Mouse (Mus musculus): ENCODE measurements around the gene Clic4. TPM values are rescaled to one million over a fixed set of nuclear protein-coding genes. Genes with fewer than 3 reads are reported as not detected.

Gene Clic4
- polyA plus RNA-seq, 2 experiments, result 68.0 to 88.2 TPM

- peak overlapping the region; percentile 35; the same call in 1 of the 2 replicates for H3K4me2 ChIP-seq (replicated peaks; ENCODE audit: low read depth, low read length, severe bottlenecking)
- peaks cover 30% of the 10 kb centered on the region for H3K27me3 ChIP-seq (ENCODE audit: control insufficient read depth, insufficient read depth, low read length)
- WGBS, result 13% methylated on average over 38 of the region's 38 CpGs
- H3K4me1 ChIP-seq (ENCODE audit: control insufficient read depth, insufficient read depth, low read length), result peaks cover 34% of the 10 kb centered on the region
- H3K9ac ChIP-seq (ENCODE audit: low read depth, low read length, severe bottlenecking), result peak overlapping the region; percentile 16; the same call in 1 of the 2 replicates
- H3K9me3 ChIP-seq (ENCODE audit: control insufficient read depth, low read length), result no peaks in the 10 kb centered on the region
- H3K36me3 ChIP-seq (ENCODE audit: control insufficient read depth, insufficient read depth, low read length), result 0 out of 2 replicates have a peak, but pooled peaks cover 4% of the 10 kb centered on the region
- DNase-seq (ENCODE audit: low spot score) (no peak), ATAC-seq (ENCODE audit: low FRiP score, low read depth) (no peak)
- no peak for TF ChIP-seq POLR2A (IDR thresholded peaks at IDR 0.05; ENCODE audit: borderline replicate concordance, extremely low read depth, insufficient read depth, insufficient read length)
- peak overlapping the region; percentile 16; the same call in 1 of the 2 replicates for H3K4me3 ChIP-seq (replicated peaks; ENCODE audit: low read length)
- H3K27ac ChIP-seq (replicated peaks; ENCODE audit: low read depth, low read length), result no peak overlapping the region
Observed at GRCm38 (mm10) chr4:135175406-135176120, 97.1 kb downstream of the Clic4 start.

- Histone ChIP-seq H3K9ac (ENCODE audit: low read depth, low read length, severe bottlenecking) (no peak overlapping the region), H3K27me3 (ENCODE audit: control insufficient read depth, insufficient read depth, low read length) (peaks cover 38% of the 10 kb centered on the region), H3K9me3 (ENCODE audit: control insufficient read depth, low read length) (no peaks in the 10 kb centered on the region), H3K27ac (replicated peaks; ENCODE audit: low read depth, low read length) (no peak overlapping the region), H3K4me1 (ENCODE audit: control insufficient read depth, insufficient read depth, low read length) (peaks cover 41% of the 10 kb centered on the region), H3K36me3 (ENCODE audit: control insufficient read depth, insufficient read depth, low read length) (0 out of 2 replicates have a peak, but pooled peaks cover 4% of the 10 kb centered on the region), H3K4me3 (replicated peaks; ENCODE audit: low read length) (no peak overlapping the region), H3K4me2 (replicated peaks; ENCODE audit: low read depth, low read length, severe bottlenecking) (no peak overlapping the region)
- ATAC-seq (ENCODE audit: low FRiP score, low read depth) (no peak), DNase-seq (ENCODE audit: low spot score) (no peak)
- WGBS, result 40% methylated on average over 12 of the region's 12 CpGs
- TF ChIP-seq POLR2A (IDR thresholded peaks at IDR 0.05; ENCODE audit: borderline replicate concordance, extremely low read depth, insufficient read depth, insufficient read length), result no peak
Observed at GRCm38 (mm10) chr4:135171304-135171875, 101.2 kb downstream of the Clic4 start.

- no peak overlapping the region for H3K9ac ChIP-seq (ENCODE audit: low read depth, low read length, severe bottlenecking)
- H3K9me3 ChIP-seq (ENCODE audit: control insufficient read depth, low read length), result no peaks in the 10 kb centered on the region
- H3K27ac ChIP-seq (replicated peaks; ENCODE audit: low read depth, low read length), result no peak overlapping the region
- H3K4me1 ChIP-seq (ENCODE audit: control insufficient read depth, insufficient read depth, low read length), result peaks cover 45% of the 10 kb centered on the region
- 0 out of 2 replicates have a peak, but pooled peaks cover 4% of the 10 kb centered on the region for H3K36me3 ChIP-seq (ENCODE audit: control insufficient read depth, insufficient read depth, low read length)
- no peak overlapping the region for H3K4me3 ChIP-seq (replicated peaks; ENCODE audit: low read length)
- DNase-seq (ENCODE audit: low spot score) (no peak), ATAC-seq (ENCODE audit: low FRiP score, low read depth) (no peak)
- no peak overlapping the region for H3K4me2 ChIP-seq (replicated peaks; ENCODE audit: low read depth, low read length, severe bottlenecking)
- H3K27me3 ChIP-seq (ENCODE audit: control insufficient read depth, insufficient read depth, low read length), result peaks cover 31% of the 10 kb centered on the region
- TF ChIP-seq POLR2A (IDR thresholded peaks at IDR 0.05; ENCODE audit: borderline replicate concordance, extremely low read depth, insufficient read depth, insufficient read length), result no peak
- 69% methylated on average over 4 of the region's 4 CpGs for WGBS
Observed at GRCm38 (mm10) chr4:135169501-135169900, 103.1 kb downstream of the Clic4 start.

GRCm38 (mm10) chr4:135169096-135169495 lies 103.5 kb downstream of the Clic4 start:
- Histone ChIP-seq H3K27ac (replicated peaks; ENCODE audit: low read depth, low read length) (no peak overlapping the region), H3K36me3 (ENCODE audit: control insufficient read depth, insufficient read depth, low read length) (0 out of 2 replicates have a peak, but pooled peaks cover 4% of the 10 kb centered on the region), H3K4me3 (replicated peaks; ENCODE audit: low read length) (no peak overlapping the region), H3K9ac (ENCODE audit: low read depth, low read length, severe bottlenecking) (no peak overlapping the region), H3K4me2 (replicated peaks; ENCODE audit: low read depth, low read length, severe bottlenecking) (no peak overlapping the region), H3K27me3 (ENCODE audit: control insufficient read depth, insufficient read depth, low read length) (peaks cover 32% of the 10 kb centered on the region), H3K4me1 (ENCODE audit: control insufficient read depth, insufficient read depth, low read length) (peaks cover 45% of the 10 kb centered on the region), H3K9me3 (ENCODE audit: control insufficient read depth, low read length) (no peaks in the 10 kb centered on the region)
- WGBS, result 78% methylated on average over 10 of the region's 10 CpGs
- DNase-seq (ENCODE audit: low spot score) (no peak), ATAC-seq (ENCODE audit: low FRiP score, low read depth) (no peak)
- no peak for TF ChIP-seq POLR2A (IDR thresholded peaks at IDR 0.05; ENCODE audit: borderline replicate concordance, extremely low read depth, insufficient read depth, insufficient read length)

GRCm38 (mm10) chr4:135167816-135168527 lies 104.6 kb downstream of the Clic4 start:
- H3K9me3 ChIP-seq (ENCODE audit: control insufficient read depth, low read length), result no peaks in the 10 kb centered on the region
- peaks cover 28% of the 10 kb centered on the region for H3K27me3 ChIP-seq (ENCODE audit: control insufficient read depth, insufficient read depth, low read length)
- H3K4me2 ChIP-seq (replicated peaks; ENCODE audit: low read depth, low read length, severe bottlenecking), result peak overlapping the region; percentile 31; the same call in 1 of the 2 replicates
- H3K4me3 ChIP-seq (replicated peaks; ENCODE audit: low read length), result no peak overlapping the region
- DNase-seq (ENCODE audit: low spot score) (no peak), ATAC-seq (ENCODE audit: low FRiP score, low read depth) (no peak)
- H3K9ac ChIP-seq (ENCODE audit: low read depth, low read length, severe bottlenecking), result no peak overlapping the region
- TF ChIP-seq POLR2A (IDR thresholded peaks at IDR 0.05; ENCODE audit: borderline replicate concordance, extremely low read depth, insufficient read depth, insufficient read length), result no peak
- peaks cover 42% of the 10 kb centered on the region for H3K4me1 ChIP-seq (ENCODE audit: control insufficient read depth, insufficient read depth, low read length)
- no peak overlapping the region for H3K27ac ChIP-seq (replicated peaks; ENCODE audit: low read depth, low read length)
- WGBS, result 54% methylated on average over 7 of the region's 7 CpGs
- peaks cover 4% of the 10 kb centered on the region; the same call in 1 of the 2 replicates for H3K36me3 ChIP-seq (ENCODE audit: control insufficient read depth, insufficient read depth, low read length)

All from limb, embryonic 14.5 days (tissue).